ENCODE assay signal across 8 mouse cellular contexts in the genomic region with DNA sequence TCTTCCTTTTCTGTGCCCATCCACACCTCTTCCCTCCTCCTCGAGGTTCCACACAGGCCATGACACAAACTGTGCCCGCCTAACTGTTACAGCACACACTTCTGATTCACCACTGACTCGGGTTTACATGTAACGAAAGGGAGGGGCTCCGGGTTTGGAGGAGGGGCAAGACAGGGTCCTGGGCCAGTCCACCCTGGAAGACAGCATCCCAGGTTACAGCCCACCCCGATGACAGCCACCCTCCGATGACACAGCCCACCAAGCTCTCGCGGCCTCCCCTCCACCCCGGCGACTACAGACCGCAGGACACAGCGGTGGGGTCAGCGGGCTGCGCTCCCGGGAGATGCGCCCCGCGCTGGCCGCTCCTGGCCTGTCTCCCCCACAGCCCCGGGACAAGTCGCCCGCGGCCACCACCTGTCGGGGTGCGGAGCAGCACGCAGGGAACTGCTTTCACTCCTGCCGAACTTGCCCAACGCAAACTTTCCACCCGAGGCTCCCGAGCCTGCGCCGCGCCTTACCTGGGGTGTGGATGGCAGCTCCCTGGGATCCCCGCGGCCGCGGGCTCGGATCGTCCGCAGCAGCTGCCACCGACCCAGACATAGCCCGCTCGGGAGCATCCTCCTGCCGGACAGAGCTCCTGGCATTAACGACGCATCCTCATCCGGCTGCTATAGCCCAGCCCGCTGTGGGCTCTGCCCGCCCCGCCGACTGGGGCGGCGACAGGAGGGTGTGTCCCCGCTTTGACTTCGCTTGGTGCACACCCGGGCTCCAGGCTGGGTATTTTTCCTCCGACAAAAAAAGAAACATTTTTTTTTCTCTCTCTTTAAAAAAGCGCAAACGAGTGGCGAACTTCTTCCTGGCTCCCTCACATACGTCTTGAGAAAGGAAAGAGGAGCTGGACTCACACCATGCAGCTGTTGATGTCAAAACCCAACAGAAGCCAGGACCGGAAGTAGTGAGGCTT. TPM values are rescaled to one million over a fixed set of nuclear protein-coding genes. Genes with fewer than 3 reads are reported as not detected.
DNase-seq lines count a peak whose midpoint lies in the region; ATAC-seq and TF ChIP-seq lines count a peak whose summit lies in the region.

Mcub (minus strand) TSS at position 775 of the 964 bp plus-strand sequence.

- H3K9ac ChIP-seq in CH12.LX (ENCODE audit: insufficient read depth, low read depth): peak within 1 kb of the TSS; percentile 53
- H3K9ac ChIP-seq in forebrain, embryonic 15.5 days (replicated peaks): peak within 1 kb of the TSS; percentile 59
- peak within 1 kb of the TSS; percentile 62 for H3K9ac ChIP-seq in hindbrain, embryonic 12.5 days
- peak within 1 kb of the TSS; percentile 52 for H3K9ac ChIP-seq in midbrain, embryonic 16.5 days (ENCODE audit: low read depth, low read length)
- H3K9ac ChIP-seq in stomach, embryonic 16.5 days (ENCODE audit: low read length): peak within 1 kb of the TSS; percentile 71

- dilution Hi-C loops in CH12.LX (cut with MboI; ENCODE audit: extremely low pct_ligation_motif_present, extremely low pct_unique_long_range_greater_than_20kb, low sequenced_read_pairs): no loop called here

- TF ChIP-seq EP300 in CH12.LX (IDR thresholded peaks at IDR 0.05; ENCODE audit: low read length): no peak

- no peak; the same call in 1 of the 2 replicates for TF ChIP-seq RAD21 in CH12.LX (IDR thresholded peaks at IDR 0.05; ENCODE audit: low read depth, low read length)

- H3K79me2 ChIP-seq in CH12.LX (replicated peaks; ENCODE audit: control insufficient read depth, extremely low read depth, insufficient read depth, poor library complexity, severe bottlenecking): no peaks in the 10 kb centered on the region

- WGBS in forebrain, embryonic 15.5 days: under 1% methylated on average over 63 of the region's 63 CpGs
- under 1% methylated on average over 63 of the region's 63 CpGs for WGBS in hindbrain, embryonic 12.5 days
- under 1% methylated on average over 55 of the region's 63 CpGs for WGBS in midbrain, embryonic 16.5 days
- WGBS in stomach, embryonic 16.5 days: under 1% methylated on average over 63 of the region's 63 CpGs

- H3K27ac ChIP-seq in CH12.LX (ENCODE audit: insufficient read depth, low read depth): no peak within 1 kb of the TSS
- peak within 1 kb of the TSS; percentile 52 for H3K27ac ChIP-seq in forebrain, embryonic 15.5 days (replicated peaks)
- H3K27ac ChIP-seq in hindbrain, embryonic 12.5 days: no peak within 1 kb of the TSS
- H3K27ac ChIP-seq in midbrain, embryonic 16.5 days (ENCODE audit: low read length): no peak within 1 kb of the TSS
- H3K27ac ChIP-seq in stomach, embryonic 16.5 days (ENCODE audit: low read length): no peak within 1 kb of the TSS

- H3K36me3 ChIP-seq in CH12.LX (replicated peaks in 1 of 2; ENCODE audit: control insufficient read depth in 1 of 2, insufficient read depth in 1 of 2, low read length in 1 of 2): no peaks in the 10 kb centered on the region
- no peaks in the 10 kb centered on the region for H3K36me3 ChIP-seq in forebrain, embryonic 15.5 days
- H3K36me3 ChIP-seq in hindbrain, embryonic 12.5 days: no peaks in the 10 kb centered on the region
- H3K36me3 ChIP-seq in midbrain, embryonic 16.5 days (ENCODE audit: control insufficient read depth, insufficient read depth, low read length): no peaks in the 10 kb centered on the region
- H3K36me3 ChIP-seq in stomach, embryonic 16.5 days (ENCODE audit: control insufficient read depth, insufficient read depth, low read length): no peaks in the 10 kb centered on the region

- ATAC-seq in forebrain, embryonic 15.5 days (replicated peaks): peak; percentile 61
- peak; percentile 74 for ATAC-seq in hindbrain, embryonic 12.5 days (ENCODE audit: low FRiP score)
- peak; percentile 70 for ATAC-seq in midbrain, embryonic 16.5 days
- ATAC-seq in stomach, embryonic 16.5 days (ENCODE audit: insufficient read depth, low FRiP score): peak; percentile 79

- H3K4me3 ChIP-seq in CH12.LX (replicated peaks in 1 of 3; ENCODE audit: low read depth in 2 of 3, low read length in 2 of 3, poor library complexity in 1 of 3): peak within 1 kb of the TSS; percentile 44 to 78 (median 64)
- peak within 1 kb of the TSS; percentile 61 for H3K4me3 ChIP-seq in forebrain, embryonic 15.5 days
- H3K4me3 ChIP-seq in hindbrain, embryonic 12.5 days: peak within 1 kb of the TSS; percentile 59
- peak within 1 kb of the TSS; percentile 49 for H3K4me3 ChIP-seq in midbrain, embryonic 16.5 days (ENCODE audit: low read depth, low read length)
- peak within 1 kb of the TSS; percentile 67 for H3K4me3 ChIP-seq in stomach, embryonic 16.5 days (replicated peaks; ENCODE audit: low read length)

- TF ChIP-seq POLR2A in CH12.LX (IDR thresholded peaks at IDR 0.05; ENCODE audit: low read depth, low read length): no peak

- peaks cover 13% of the 10 kb centered on the region for H3K27me3 ChIP-seq in CH12.LX (replicated peaks)
- no peaks in the 10 kb centered on the region for H3K27me3 ChIP-seq in forebrain, embryonic 15.5 days
- H3K27me3 ChIP-seq in hindbrain, embryonic 12.5 days: peaks cover 26% of the 10 kb centered on the region
- H3K27me3 ChIP-seq in midbrain, embryonic 16.5 days (ENCODE audit: control insufficient read depth, insufficient read depth, low read depth, low read length): no peaks in the 10 kb centered on the region; the same call in none of the 2 replicates
- H3K27me3 ChIP-seq in stomach, embryonic 16.5 days (ENCODE audit: control insufficient read depth, insufficient read depth, low read length): no peaks in the 10 kb centered on the region; the same call in 1 of the 2 replicates

- TF ChIP-seq CTCF in CH12.LX (conservative IDR thresholded peaks at IDR 0.05 in 1 of 2, IDR thresholded peaks at IDR 0.05 in 1 of 2; ENCODE audit: low read depth in 2 of 2, low read length in 2 of 2): no peak

- H3K9me3 ChIP-seq in CH12.LX (replicated peaks; ENCODE audit: low read length): no peaks in the 10 kb centered on the region
- H3K9me3 ChIP-seq in forebrain, embryonic 15.5 days: no peaks in the 10 kb centered on the region
- no peaks in the 10 kb centered on the region for H3K9me3 ChIP-seq in hindbrain, embryonic 12.5 days (replicated peaks)
- H3K9me3 ChIP-seq in midbrain, embryonic 16.5 days (replicated peaks; ENCODE audit: control insufficient read depth, low read length, poor library complexity, severe bottlenecking): no peaks in the 10 kb centered on the region
- no peaks in the 10 kb centered on the region for H3K9me3 ChIP-seq in stomach, embryonic 16.5 days (replicated peaks; ENCODE audit: control insufficient read depth, low read length)

- peak within 1 kb of the TSS; percentile 76 for H3K4me2 ChIP-seq in CH12.LX (ENCODE audit: insufficient read depth, low read depth, poor library complexity, severe bottlenecking)
- H3K4me2 ChIP-seq in forebrain, embryonic 15.5 days (replicated peaks): peak within 1 kb of the TSS; percentile 100
- peak within 1 kb of the TSS; percentile 100 for H3K4me2 ChIP-seq in hindbrain, embryonic 12.5 days (replicated peaks)
- peak within 1 kb of the TSS; percentile 94 for H3K4me2 ChIP-seq in midbrain, embryonic 16.5 days (ENCODE audit: low read length)
- peak within 1 kb of the TSS; percentile 98 for H3K4me2 ChIP-seq in stomach, embryonic 16.5 days (ENCODE audit: low read depth, low read length)

- in situ Hi-C loops in CH12.LX (cut with MboI; ENCODE audit: low pct_ligation_motif_present, low pct_unique_long_range_greater_than_20kb, low sequenced_read_pairs): no loop called here

- peaks cover 0 to 14% of the 10 kb centered on the region in 2 experiments; a peak in 2 of 4 replicates for H3K4me1 ChIP-seq in CH12.LX (ENCODE audit: control insufficient read depth in 1 of 2, insufficient read depth in 2 of 2)
- H3K4me1 ChIP-seq in forebrain, embryonic 15.5 days: peaks cover 25% of the 10 kb centered on the region
- H3K4me1 ChIP-seq in hindbrain, embryonic 12.5 days: peaks cover 22% of the 10 kb centered on the region
- peaks cover 15% of the 10 kb centered on the region for H3K4me1 ChIP-seq in midbrain, embryonic 16.5 days (ENCODE audit: control insufficient read depth, insufficient read depth, low read length)
- H3K4me1 ChIP-seq in stomach, embryonic 16.5 days (ENCODE audit: control insufficient read depth, insufficient read depth, low read length): peaks cover 11% of the 10 kb centered on the region

- DNase-seq in CH12.LX (ENCODE audit: extremely low read depth) (peak; percentile 59), liver (peak; percentile 71)
- DNase-seq in adrenal gland, postnatal 25 days: peak; percentile 56
- DNase-seq in layer of hippocampus, adult 9-10 months (ENCODE audit: low spot score): no peak

TF ChIP-seq in CH12.LX, 34 proteins besides CTCF, POLR2A, EP300 and RAD21:
- TF ChIP-seq ZNF384 (IDR thresholded peaks at IDR 0.05; ENCODE audit: low read depth, low read length): peak; percentile 72
- TF ChIP-seq SIN3A (IDR thresholded peaks at IDR 0.05; ENCODE audit: low read length): peak; percentile 24; the same call in 1 of the 2 replicates
- TF ChIP-seq BHLHE40 (IDR thresholded peaks at IDR 0.05; ENCODE audit: low read depth, low read length): no peak
- TF ChIP-seq TCF12 (IDR thresholded peaks at IDR 0.05; ENCODE audit: low read depth, low read length): 0 out of 2 replicates have a peak, but pooled peaks have one; percentile 1

RNA-seq across cellular contexts. Expression of gene Mcub, which starts in this region (rescaled TPM):
- 1.4 and 3.7 TPM in 2 replicates for total RNA-seq in CH12.LX (2012; rRNA removed)
- 3.8 and 4.1 TPM in 2 replicates for total RNA-seq in CH12.LX (2014; rRNA removed)
- polyA plus RNA-seq in CH12.LX (2012; ENCODE audit: insufficient read length, low read depth): 1.3 and 2.9 TPM in 2 replicates
- total RNA-seq in adrenal gland, postnatal 25 days (2021): 10.0 and 10.6 TPM in 2 replicates
- 6.0 and 7.6 TPM in 2 replicates for polyA plus RNA-seq in forebrain, embryonic 15.5 days (2015; fragmentation: Nextera tagmentation; extraction: Ambion mirVana)
- polyA plus RNA-seq in hindbrain, embryonic 12.5 days (2016; fragmentation: Nextera tagmentation; extraction: Ambion mirVana): 2.4 and 3.3 TPM in 2 replicates
- polyA plus RNA-seq in midbrain, embryonic 16.5 days (2015; fragmentation: Nextera tagmentation; extraction: Ambion mirVana): 4.6 and 7.3 TPM in 2 replicates
- polyA plus RNA-seq in stomach, embryonic 16.5 days (2015; fragmentation: Nextera tagmentation; extraction: Ambion mirVana): 6.0 and 6.1 TPM in 2 replicates
